Mouse (Mus musculus) testis, adult 2 months (tissue): ENCODE data around the gene Pitpnm1. TPM values are rescaled to one million over a fixed set of nuclear protein-coding genes. Genes with fewer than 3 reads are reported as not detected.

ENCODE experiments used
- H3K27ac ChIP-seq: fragments of 200-500 bp; 2 replicates; pipeline ENCODE4 v1.5.1; 2012; ENCODE audit warnings: low read depth, low read length; ENCODE audit not compliant: control insufficient read depth, insufficient read depth
- H3K27me3 ChIP-seq: fragments of 200-500 bp; 2 replicates; pipeline ENCODE4 v1.6.1; 2012; ENCODE audit warnings: mild to moderate bottlenecking, low read length, moderate library complexity; ENCODE audit not compliant: control insufficient read depth, insufficient read depth
- H3K36me3 ChIP-seq: fragments of 200-500 bp; 2 replicates; pipeline ENCODE4 v1.6.1; 2012; ENCODE audit warnings: mild to moderate bottlenecking, low read length; ENCODE audit not compliant: control insufficient read depth, insufficient read depth
- H3K4me1 ChIP-seq: fragments of 200-500 bp; 2 replicates; pipeline ENCODE4 v1.6.1; 2012; ENCODE audit warnings: low read length; ENCODE audit not compliant: control insufficient read depth, insufficient read depth
- H3K4me3 ChIP-seq: fragments of 200-500 bp; 2 replicates; pipeline ENCODE4 v1.5.1; 2012; ENCODE audit warnings: low read depth, mild to moderate bottlenecking, low read length, moderate library complexity, mixed read lengths; ENCODE audit not compliant: control insufficient read depth
- CTCF ChIP-seq: fragments of 200-500 bp; IDR thresholded peaks from 2 replicates; pipeline ENCODE4 v1.5.1; 2012; ENCODE audit warnings: low read depth, mild to moderate bottlenecking, inconsistent platforms, low read length, moderate library complexity; ENCODE audit not compliant: control insufficient read depth, insufficient read depth, insufficient replicate concordance
- POLR2A ChIP-seq: fragments of 200-500 bp; IDR thresholded peaks from 2 replicates; pipeline ENCODE4 v1.6.1; 2012; ENCODE audit warnings: low read depth, mild to moderate bottlenecking, inconsistent platforms, low read length, moderate library complexity; ENCODE audit not compliant: control insufficient read depth
- polyA plus RNA-seq: library from polyadenylated mRNA; depleted of rRNA; stranded (reverse); fragments of >200 nt; gene quantifications from 2 replicates; pipeline ENCODE4 v1.2.3, GENCODE M21; 2012

The Pitpnm1 gene
- polyA plus RNA-seq, 1 experiment = 31.9 TPM

GRCm38 (mm10) chr19:4070756-4071155 is 29.0 kb upstream of the Pitpnm1 start:
- no peaks in the 10 kb centered on the region for H3K27me3 ChIP-seq
- no peak overlapping the region for H3K27ac ChIP-seq
- no peaks in the 10 kb centered on the region for H3K36me3 ChIP-seq
- H3K4me3 ChIP-seq = no peak overlapping the region
- peaks cover 2% of the 10 kb centered on the region; the same call in 1 of the 2 replicates for H3K4me1 ChIP-seq
- TF ChIP-seq CTCF = no peak
- no peak for TF ChIP-seq POLR2A

GRCm38 (mm10) chr19:4071406-4071805 is 28.4 kb upstream of the Pitpnm1 start:
- no peak for TF ChIP-seq POLR2A
- TF ChIP-seq CTCF = no peak
- Histone ChIP-seq H3K27ac (no peak overlapping the region), H3K27me3 (no peaks in the 10 kb centered on the region), H3K4me1 (peaks cover 2% of the 10 kb centered on the region; the same call in 1 of the 2 replicates), H3K36me3 (no peaks in the 10 kb centered on the region), H3K4me3 (no peak overlapping the region)

- Histone ChIP-seq H3K27me3 (no peaks in the 10 kb centered on the region), H3K36me3 (no peaks in the 10 kb centered on the region), H3K27ac (no peak overlapping the region), H3K4me1 (peaks cover 2% of the 10 kb centered on the region; the same call in 1 of the 2 replicates), H3K4me3 (no peak overlapping the region)
- TF ChIP-seq CTCF (no peak), POLR2A (no peak)
Measured at GRCm38 (mm10) chr19:4072706-4073424, 26.9 kb upstream of the Pitpnm1 start.

GRCm38 (mm10) chr19:4075531-4075930 is 24.3 kb upstream of the Pitpnm1 start:
- no peak for TF ChIP-seq CTCF
- no peak for TF ChIP-seq POLR2A
- no peak overlapping the region for H3K27ac ChIP-seq
- H3K4me1 ChIP-seq = peaks cover 2% of the 10 kb centered on the region; the same call in 1 of the 2 replicates

GRCm38 (mm10) chr19:4079594-4079993 is 20.2 kb upstream of the Pitpnm1 start:
- Histone ChIP-seq H3K36me3 (no peaks in the 10 kb centered on the region), H3K4me1 (no peaks in the 10 kb centered on the region), H3K4me3 (no peak overlapping the region), H3K27me3 (no peaks in the 10 kb centered on the region), H3K27ac (no peak overlapping the region)
- TF ChIP-seq CTCF = no peak
- TF ChIP-seq POLR2A = no peak

More at GRCm38 (mm10) chr19:4075531-4075930, 24.3 kb upstream of the Pitpnm1 start:
- Histone ChIP-seq H3K27me3 (no peaks in the 10 kb centered on the region), H3K36me3 (no peaks in the 10 kb centered on the region), H3K4me3 (no peak overlapping the region)

- H3K36me3 ChIP-seq = no peaks in the 10 kb centered on the region
- H3K4me1 ChIP-seq = no peaks in the 10 kb centered on the region
- H3K4me3 ChIP-seq = no peak overlapping the region
- no peak overlapping the region for H3K27ac ChIP-seq
- TF ChIP-seq CTCF (no peak), POLR2A (no peak)
- H3K27me3 ChIP-seq = no peaks in the 10 kb centered on the region
Measured at GRCm38 (mm10) chr19:4080511-4081009, 19.2 kb upstream of the Pitpnm1 start.

- Histone ChIP-seq H3K36me3 (no peaks in the 10 kb centered on the region), H3K27ac (no peak within 1 kb of the TSS), H3K27me3 (no peaks in the 10 kb centered on the region), H3K4me1 (no peaks in the 10 kb centered on the region), H3K4me3 (no peak within 1 kb of the TSS)
- TF ChIP-seq POLR2A (no peak), CTCF (no peak)
Measured at GRCm38 (mm10) chr19:4081394-4081793, 18.4 kb upstream of the Pitpnm1 start, which contains the start of gene Cabp2. Cabp2 (plus strand) TSS chr19:4081578.
